Mouse (Mus musculus): ENCODE data around the gene Gm12166.

- TF ChIP-seq CTCF (IDR thresholded peaks at IDR 0.05; ENCODE audit: extremely low read depth, insufficient read depth, insufficient read length, insufficient replicate concordance), result no peak
- no peak for TF ChIP-seq POLR2A (IDR thresholded peaks at IDR 0.05; ENCODE audit: low read depth, low read length)
Observed at GRCm38 (mm10) chr11:46041607-46042267, 10.4 kb downstream of the Gm12166 start.
